Mouse (Mus musculus) adrenal gland, adult 18-20 months (tissue): ENCODE results near the gene Krtap3-1. TPM values are rescaled to one million over a fixed set of nuclear protein-coding genes. Genes with fewer than 3 reads are reported as not detected.
A peak's percentile ranks its signal among the peaks of the same experiment; 100 is the strongest.
"Not testable (repeated sequence)": the region's sequence is repeated elsewhere in the genome, so short reads cannot be mapped to it uniquely, and the experiment has no call there.

Experiments used
- DNase-seq, 2 experiments: peaks; one replicate each; pipeline ENCODE4 v3.0.0; 2021 to 2022; ENCODE audit warnings: low spot score in 2 of 2
- long read RNA-seq, 2 experiments: library from polyadenylated mRNA; stranded (forward); transcript quantifications; one replicate each; pipeline ENCODE4 v2.0.0; 2021
- total RNA-seq, 2 experiments: library from RNA; stranded (reverse); gene quantifications; 1 replicate in 1 of 2; 2 replicates in 1 of 2; pipeline ENCODE4 v1.2.3; 2021

Krtap3-1 gene
- total RNA-seq, result not detected
- long read RNA-seq, experiment 1, result 0 reads
- long read RNA-seq, experiment 2, result 0 reads

- DNase-seq, result no peak
Observed at GRCm38 (mm10) chr11:99566530-99566929, at the start of gene Krtap3-1. Gene Krtap3-1, minus strand, starts transcription at chr11:99566630.

- DNase-seq, result no peak
Observed at GRCm38 (mm10) chr11:99614796-99615363, 48.5 kb upstream of the Krtap3-1 start, which contains the start of gene Krtap2-4. Gene Krtap2-4, minus strand, starts transcription at chr11:99614846.

GRCm38 (mm10) chr11:99610089-99610488 is 43.7 kb upstream of the Krtap3-1 start, which contains the start of gene Gm11937:
Gene Gm11937, minus strand, starts transcription at chr11:99610189.
- not testable (repeated sequence) for DNase-seq

- no peak for DNase-seq
Observed at GRCm38 (mm10) chr11:99609126-99609525, 42.7 kb upstream of the Krtap3-1 start.

- not testable (repeated sequence) for DNase-seq
Observed at GRCm38 (mm10) chr11:99603208-99603607, 36.8 kb upstream of the Krtap3-1 start, which contains the start of gene Gm11938. Gene Gm11938, minus strand, starts transcription at chr11:99603308.

- not testable (repeated sequence) for DNase-seq
Observed at GRCm38 (mm10) chr11:99597742-99598141, 31.3 kb upstream of the Krtap3-1 start, which contains the start of gene Krtap9-3. Gene Krtap9-3, minus strand, starts transcription at chr11:99598105.

- DNase-seq, result no peak
Observed at GRCm38 (mm10) chr11:99590981-99591380, 24.6 kb upstream of the Krtap3-1 start, which contains the start of gene Krtap1-3. Gene Krtap1-3, minus strand, starts transcription at chr11:99591339.

- DNase-seq, result no peak
Observed at GRCm38 (mm10) chr11:99585096-99585495, 18.7 kb upstream of the Krtap3-1 start.

- no peak for DNase-seq
Observed at GRCm38 (mm10) chr11:99583245-99583704, 16.8 kb upstream of the Krtap3-1 start, which contains the start of gene Krtap1-4. Gene Krtap1-4, minus strand, starts transcription at chr11:99583654.

GRCm38 (mm10) chr11:99581564-99581963 is 15.1 kb upstream of the Krtap3-1 start:
- DNase-seq, result no peak

- DNase-seq, result no peak
Observed at GRCm38 (mm10) chr11:99581051-99581450, 14.6 kb upstream of the Krtap3-1 start.

GRCm38 (mm10) chr11:99580636-99581035 is 14.2 kb upstream of the Krtap3-1 start, which contains the start of gene Krtap1-5:
Gene Krtap1-5, minus strand, starts transcription at chr11:99581016.
- no peak for DNase-seq

- peak; percentile 59 to 61 for DNase-seq
Observed at GRCm38 (mm10) chr11:99574106-99574505, 7.7 kb upstream of the Krtap3-1 start.

- DNase-seq, result no peak
Observed at GRCm38 (mm10) chr11:99573164-99573563, 6.7 kb upstream of the Krtap3-1 start.

GRCm38 (mm10) chr11:99562580-99562979 is 3.9 kb downstream of the Krtap3-1 start:
- no peak for DNase-seq

GRCm38 (mm10) chr11:99559366-99559765 is 7.1 kb downstream of the Krtap3-1 start, which contains the start of gene Gm11939:
Gene Gm11939, minus strand, starts transcription at chr11:99559466.
- DNase-seq, result no peak

GRCm38 (mm10) chr11:99557976-99558745 is 8.3 kb downstream of the Krtap3-1 start:
- no peak for DNase-seq

- no peak for DNase-seq
Observed at GRCm38 (mm10) chr11:99556753-99557152, 9.7 kb downstream of the Krtap3-1 start, which contains the start of gene Krtap3-2. Gene Krtap3-2, minus strand, starts transcription at chr11:99556853.

GRCm38 (mm10) chr11:99556195-99556594 is 10.2 kb downstream of the Krtap3-1 start:
- no peak for DNase-seq

- DNase-seq, result no peak
Observed at GRCm38 (mm10) chr11:99550765-99551164, 15.7 kb downstream of the Krtap3-1 start, which contains the start of gene Krtap3-3. Gene Krtap3-3, minus strand, starts transcription at chr11:99550865.

GRCm38 (mm10) chr11:99547892-99548291 is 18.5 kb downstream of the Krtap3-1 start:
- no peak for DNase-seq
